Mouse (Mus musculus) E14TG2a.4 (cell line): ENCODE measurements at regions not wholly inside any gene's neighbourhood (a gene's known extent, or its start where the extent isn't known, plus 50 kb on each side); places are given as distances from the start of the nearest gene placed in this dataset.

ENCODE experiments used
- CTCF ChIP-seq: conservative IDR thresholded peaks from 2 replicates; pipeline ENCODE4 v1.5.1; 2014; ENCODE audit warnings: low read length
- NANOG ChIP-seq: IDR thresholded peaks from 2 replicates; pipeline ENCODE4 v1.6.1; 2014; ENCODE audit warnings: borderline replicate concordance, low read length, mixed read lengths
- POU5F1 ChIP-seq: IDR thresholded peaks from 2 replicates; pipeline ENCODE4 v1.6.1; 2014; ENCODE audit warnings: low read length, borderline replicate concordance

GRCm38 (mm10) chr13:6127311-6127710 is 266.0 kb downstream of the Klf6 start:
- TF ChIP-seq CTCF = no peak
- no peak for TF ChIP-seq POU5F1
- TF ChIP-seq NANOG = no peak
